Mouse (Mus musculus) CH12.LX (cell line): ENCODE data around the gene Prr19. TPM values are rescaled to one million over a fixed set of nuclear protein-coding genes. Genes with fewer than 3 reads are reported as not detected.

Experiments used
- DNase-seq: peaks from one replicate; pipeline ENCODE4 v3.0.0-alpha.2; 2013; ENCODE audit errors: extremely low read depth
- H3K27ac ChIP-seq: 2 replicates; pipeline ENCODE4 v1.5.1; 2012; ENCODE audit warnings: low read depth, mild to moderate bottlenecking, control low read depth, moderate library complexity; ENCODE audit not compliant: insufficient read depth
- H3K27me3 ChIP-seq: replicated peaks from 2 replicates; pipeline ENCODE3; 2012; ENCODE audit warnings: inconsistent platforms
- H3K36me3 ChIP-seq, 2 experiments: replicated peaks in 1 of 2; 2 replicates each; pipeline versions ENCODE3 to v1.6.1; 2012; ENCODE audit warnings: inconsistent platforms in 1 of 2, low read length in 1 of 2, mild to moderate bottlenecking in 1 of 2, mixed read lengths in 1 of 2, moderate library complexity in 1 of 2; ENCODE audit not compliant: control insufficient read depth in 1 of 2, insufficient read depth in 1 of 2
- H3K4me1 ChIP-seq, 2 experiments: 2 replicates each; pipeline ENCODE4 v1.6.1; 2012; ENCODE audit warnings: inconsistent platforms in 1 of 2, moderate library complexity in 1 of 2; ENCODE audit not compliant: insufficient read depth in 2 of 2, control insufficient read depth in 1 of 2
- H3K4me2 ChIP-seq: 2 replicates; pipeline ENCODE4 v1.6.1; 2012; ENCODE audit warnings: low read depth, mild to moderate bottlenecking, control low read depth; ENCODE audit not compliant: poor library complexity, insufficient read depth, severe bottlenecking
- H3K4me3 ChIP-seq, 3 experiments: fragments of 150-350 bp in 1 of 3; sonication (generic) in 1 of 3; replicated peaks in 1 of 3; 2 replicates each; pipeline versions ENCODE3 to v1.5.1; 2011 to 2012; ENCODE audit warnings: low read depth in 2 of 3, low read length in 2 of 3, mild to moderate bottlenecking in 2 of 3, moderate library complexity in 2 of 3, control low read depth in 1 of 3, improper control_type of control experiment in 1 of 3, inconsistent platforms in 1 of 3, mixed read lengths in 1 of 3; ENCODE audit not compliant: poor library complexity in 1 of 3
- H3K79me2 ChIP-seq: replicated peaks from 2 replicates; pipeline ENCODE4 v1.6.1; 2012; ENCODE audit warnings: mild to moderate bottlenecking, moderate library complexity; ENCODE audit not compliant: control insufficient read depth, poor library complexity, insufficient read depth, severe bottlenecking; ENCODE audit errors: extremely low read depth
- H3K9ac ChIP-seq: 2 replicates; pipeline ENCODE4 v1.6.1; 2012; ENCODE audit warnings: low read depth, mild to moderate bottlenecking, control low read depth, moderate library complexity; ENCODE audit not compliant: insufficient read depth
- H3K9me3 ChIP-seq: replicated peaks from 2 replicates; pipeline ENCODE3; 2012; ENCODE audit warnings: low read length, inconsistent platforms, mixed read lengths
- CHD1 ChIP-seq: IDR thresholded peaks from 2 replicates; pipeline ENCODE4 v1.6.1; 2012; ENCODE audit warnings: low read depth, low read length, improper control_type of control experiment, inconsistent platforms
- CHD2 ChIP-seq: IDR thresholded peaks from 2 replicates; pipeline ENCODE4 v1.6.1; 2011; ENCODE audit warnings: low read length, improper control_type of control experiment
- CTCF ChIP-seq, 2 experiments: IDR thresholded peaks in 1 of 2; conservative IDR thresholded peaks in 1 of 2; 2 replicates each; pipeline ENCODE4 v1.5.1; 2011 to 2012; ENCODE audit warnings: low read depth in 2 of 2, low read length in 2 of 2, improper control_type of control experiment in 1 of 2, inconsistent platforms in 1 of 2, mild to moderate bottlenecking in 1 of 2, moderate library complexity in 1 of 2
- E2F4 ChIP-seq: IDR thresholded peaks from 2 replicates; pipeline ENCODE4 v1.6.1; 2011; ENCODE audit warnings: low read depth, low read length, improper control_type of control experiment; ENCODE audit not compliant: insufficient replicate concordance
- ELF1 ChIP-seq: IDR thresholded peaks from 2 replicates; pipeline ENCODE4 v1.6.1; 2014; ENCODE audit warnings: low read depth, mild to moderate bottlenecking, inconsistent platforms, low read length, improper control_type of control experiment
- EP300 ChIP-seq: IDR thresholded peaks from 2 replicates; pipeline ENCODE4 v1.6.1; 2011; ENCODE audit warnings: low read length, improper control_type of control experiment
- ETS1 ChIP-seq: conservative IDR thresholded peaks from 2 replicates; pipeline ENCODE4 v1.6.1; 2012; ENCODE audit warnings: low read depth, mild to moderate bottlenecking, inconsistent platforms, low read length, improper control_type of control experiment, moderate library complexity
- JUN ChIP-seq: IDR thresholded peaks from 2 replicates; pipeline ENCODE4 v1.6.1; 2011; ENCODE audit warnings: low read depth, mild to moderate bottlenecking, low read length, improper control_type of control experiment, moderate library complexity; ENCODE audit not compliant: insufficient read depth
- KAT2A ChIP-seq: IDR thresholded peaks from 2 replicates; pipeline ENCODE4 v1.6.1; 2012; ENCODE audit warnings: low read length, improper control_type of control experiment, inconsistent platforms; ENCODE audit not compliant: insufficient replicate concordance
- MAZ ChIP-seq: IDR thresholded peaks from 2 replicates; pipeline ENCODE4 v1.6.1; 2012; ENCODE audit warnings: low read depth, mild to moderate bottlenecking, inconsistent platforms, low read length, improper control_type of control experiment, moderate library complexity
- MEF2A ChIP-seq: IDR thresholded peaks from 2 replicates; pipeline ENCODE4 v1.6.1; 2014; ENCODE audit warnings: low read depth, mild to moderate bottlenecking, inconsistent platforms, low read length, improper control_type of control experiment, borderline replicate concordance
- MXI1 ChIP-seq: IDR thresholded peaks from 2 replicates; pipeline ENCODE4 v1.6.1; 2011; ENCODE audit warnings: mild to moderate bottlenecking, low read depth, low read length, improper control_type of control experiment
- NELFE ChIP-seq: IDR thresholded peaks from 2 replicates; pipeline ENCODE4 v1.6.1; 2011; ENCODE audit warnings: low read depth, low read length, improper control_type of control experiment
- NRF1 ChIP-seq: IDR thresholded peaks from 2 replicates; pipeline ENCODE4 v1.6.1; 2014; ENCODE audit warnings: low read depth, mild to moderate bottlenecking, inconsistent platforms, low read length, improper control_type of control experiment, moderate library complexity
- PAX5 ChIP-seq: IDR thresholded peaks from 2 replicates; pipeline ENCODE4 v1.6.1; 2012; ENCODE audit warnings: low read length, inconsistent platforms, mixed read lengths
- POLR2A ChIP-seq: IDR thresholded peaks from 2 replicates; pipeline ENCODE4 v1.6.1; 2011; ENCODE audit warnings: low read depth, mild to moderate bottlenecking, improper control_type of control experiment, low read length
- POLR2AphosphoS2 ChIP-seq: IDR thresholded peaks from 2 replicates; pipeline ENCODE4 v1.6.1; 2011; ENCODE audit warnings: low read depth, low read length, improper control_type of control experiment
- RAD21 ChIP-seq: IDR thresholded peaks from 2 replicates; pipeline ENCODE4 v1.6.1; 2011; ENCODE audit warnings: low read depth, mild to moderate bottlenecking, low read length, improper control_type of control experiment, moderate library complexity
- RCOR1 ChIP-seq: conservative IDR thresholded peaks from 2 replicates; pipeline ENCODE4 v1.6.1; 2012; ENCODE audit warnings: low read depth, mild to moderate bottlenecking, inconsistent platforms, low read length, improper control_type of control experiment
- SMC3 ChIP-seq: IDR thresholded peaks from 2 replicates; pipeline ENCODE4 v1.6.1; 2011; ENCODE audit warnings: low read depth, low read length, improper control_type of control experiment
- TBP ChIP-seq: conservative IDR thresholded peaks from 2 replicates; pipeline ENCODE4 v1.6.1; 2011; ENCODE audit warnings: low read depth, low read length, improper control_type of control experiment
- ZKSCAN1 ChIP-seq: IDR thresholded peaks from 2 replicates; pipeline ENCODE4 v1.6.1; 2012; ENCODE audit warnings: low read depth, inconsistent platforms, low read length, improper control_type of control experiment, borderline replicate concordance
- ZNF384 ChIP-seq: IDR thresholded peaks from 2 replicates; pipeline ENCODE4 v1.6.1; 2012; ENCODE audit warnings: low read depth, low read length, improper control_type of control experiment, inconsistent platforms
- dilution Hi-C: fragments of 300-500 bp; cut with MboI; formaldehyde crosslinking; loops from 2 replicates; pipeline ENCODE4 v1.14.3; 2020; ENCODE audit warnings: low sequenced_read_pairs; ENCODE audit not compliant: extremely low pct_unique_long_range_greater_than_20kb, extremely low pct_ligation_motif_present
- in situ Hi-C: fragments of 300-500 bp; cut with MboI; formaldehyde crosslinking; loops from 3 replicates; pipeline ENCODE4 v1.14.3; 2019; ENCODE audit warnings: low sequenced_read_pairs, low pct_ligation_motif_present, low pct_unique_long_range_greater_than_20kb, mixed read lengths
- polyA plus RNA-seq: library from polyadenylated mRNA; unstranded; fragments of >175 nt; gene quantifications from 2 replicates; pipeline ENCODE4 v1.2.1, GENCODE M21; 2012; ENCODE audit warnings: low read depth; ENCODE audit not compliant: insufficient read length
- total RNA-seq, 2 experiments: library from RNA; depleted of rRNA; stranded (reverse); fragments of 300-350 nt in 1 of 2; fragments of >200 nt in 1 of 2; gene quantifications; 2 replicates each; pipeline ENCODE4 v1.2.3; 2012 to 2014

Prr19 gene
- total and polyA plus RNA-seq, 3 experiments: not detected

GRCm38 (mm10) chr7:25288011-25288410 lies 13.2 kb upstream of the Prr19 start:
- Histone ChIP-seq H3K79me2 (peaks cover 6% of the 10 kb centered on the region), H3K4me1 (peaks cover 6 to 20% of the 10 kb centered on the region in 2 experiments; a peak in 3 of 4 replicates)

GRCm38 (mm10) chr7:25288721-25289120 lies 12.5 kb upstream of the Prr19 start:
- dilution Hi-C loops: no loop called here
- H3K4me3 ChIP-seq: no peak overlapping the region
- H3K4me1 ChIP-seq: peaks cover 1 to 14% of the 10 kb centered on the region in 2 experiments; a peak in 3 of 4 replicates
- H3K27ac ChIP-seq: no peak overlapping the region
- H3K9ac ChIP-seq: no peak overlapping the region
- no peak overlapping the region for H3K4me2 ChIP-seq
- in situ Hi-C loops: no loop called here
- H3K79me2 ChIP-seq: no peaks in the 10 kb centered on the region
- DNase-seq: no peak
- H3K9me3 ChIP-seq: peaks cover 11% of the 10 kb centered on the region
- TF ChIP-seq POLR2A (no peak), MEF2A (no peak), NRF1 (no peak), CTCF (conservative IDR thresholded peaks at IDR 0.05 in 1 of 2, IDR thresholded peaks at IDR 0.05 in 1 of 2; ENCODE audit: low read depth in 2 of 2, low read length in 2 of 2) (no peak)
- TF ChIP-seq, all 38 proteins: peak for 0
- Histone ChIP-seq H3K27me3 (no peaks in the 10 kb centered on the region), H3K36me3 (peaks cover 87 to 95% of the 10 kb centered on the region in 2 experiments)

More at GRCm38 (mm10) chr7:25288011-25288410, 13.2 kb upstream of the Prr19 start:
- Histone ChIP-seq H3K4me3 (no peak overlapping the region), H3K27ac (no peak overlapping the region), H3K27me3 (no peaks in the 10 kb centered on the region), H3K9me3 (peaks cover 11% of the 10 kb centered on the region)
- in situ Hi-C loops: no loop called here
- TF ChIP-seq KAT2A: no peak
- no peak for TF ChIP-seq MAZ
- TF ChIP-seq ETS1: no peak
- no peak for TF ChIP-seq ZNF384
- TF ChIP-seq NELFE: no peak
- TF ChIP-seq RCOR1: no peak
- TF ChIP-seq PAX5: no peak
- no peak for TF ChIP-seq ELF1
- TF ChIP-seq MEF2A: no peak
- TF ChIP-seq POLR2A: no peak
- no peak for TF ChIP-seq CHD1
- no peak for TF ChIP-seq JUN
- TF ChIP-seq, all 38 proteins: peak for 0
- DNase-seq: no peak
- no peak overlapping the region for H3K9ac ChIP-seq
- H3K4me2 ChIP-seq: no peak overlapping the region
- dilution Hi-C loops: no loop called here
- H3K36me3 ChIP-seq: peaks cover 82 to 88% of the 10 kb centered on the region in 2 experiments

GRCm38 (mm10) chr7:25289925-25290324 lies 11.3 kb upstream of the Prr19 start:
- no peaks in the 10 kb centered on the region for H3K79me2 ChIP-seq
- H3K4me3 ChIP-seq: no peak overlapping the region
- no peaks in the 10 kb centered on the region for H3K27me3 ChIP-seq
- no peak overlapping the region for H3K9ac ChIP-seq
- DNase-seq: no peak
- in situ Hi-C loops: no loop called here
- H3K4me2 ChIP-seq: no peak overlapping the region
- TF ChIP-seq E2F4: no peak
- TF ChIP-seq MEF2A: no peak
- no peak for TF ChIP-seq MXI1
- TF ChIP-seq POLR2AphosphoS2: no peak
- no peak for TF ChIP-seq ZKSCAN1
- TF ChIP-seq SMC3: peak; percentile 19; the same call in 1 of the 2 replicates
- TF ChIP-seq ELF1: no peak
- TF ChIP-seq JUN: no peak
- no peak for TF ChIP-seq TBP
- TF ChIP-seq CHD1: no peak
- TF ChIP-seq EP300: no peak
- no peak for TF ChIP-seq NRF1
- TF ChIP-seq CHD2: no peak
- peak in 1 of 2 experiments; percentile 41; a peak in 2 of 4 replicates for TF ChIP-seq CTCF (conservative IDR thresholded peaks at IDR 0.05 in 1 of 2, IDR thresholded peaks at IDR 0.05 in 1 of 2; ENCODE audit: low read depth in 2 of 2, low read length in 2 of 2)
- TF ChIP-seq RAD21: no peak; the same call in 1 of the 2 replicates
- TF ChIP-seq, all 38 proteins: peak for 2
- Histone ChIP-seq H3K4me1 (peaks cover 5 to 15% of the 10 kb centered on the region in 2 experiments), H3K36me3 (peaks cover 91 to 97% of the 10 kb centered on the region in 2 experiments), H3K9me3 (peaks cover 11% of the 10 kb centered on the region), H3K27ac (no peak overlapping the region)
- dilution Hi-C loops: no loop called here
